Comparison of ENCODE assay signal across 8 mouse cellular contexts in genomic region chr16:37109285-37109684, GRCm38 (mm10).
DNase-seq lines count a peak whose midpoint lies in the region; ATAC-seq and TF ChIP-seq lines count a peak whose summit lies in the region.

No protein-coding gene starts in this region.

- H3K27me3 ChIP-seq in cerebellum, adult 2 months (ENCODE audit: control insufficient read depth, insufficient read depth, low read length), result no peaks in the 10 kb centered on the region
- H3K27me3 ChIP-seq in lung, embryonic 14.5 days (ENCODE audit: insufficient read depth, low read length), result no peaks in the 10 kb centered on the region

- H3K4me3 ChIP-seq in cerebellum, adult 2 months (replicated peaks; ENCODE audit: insufficient read depth, low read depth, low read length), result no peak overlapping the region
- H3K4me3 ChIP-seq in lung, embryonic 14.5 days (ENCODE audit: low read depth, low read length), result no peak overlapping the region

- H3K9ac ChIP-seq in lung, embryonic 14.5 days, result no peak overlapping the region

- peaks cover 4% of the 10 kb centered on the region for H3K4me1 ChIP-seq in cerebellum, adult 2 months (ENCODE audit: control insufficient read depth, insufficient read depth, low read length)
- no peaks in the 10 kb centered on the region for H3K4me1 ChIP-seq in lung, embryonic 14.5 days (ENCODE audit: insufficient read depth)

- TF ChIP-seq CTCF in cerebellum, adult 2 months (IDR thresholded peaks at IDR 0.05; ENCODE audit: borderline replicate concordance, insufficient read depth, low read depth, low read length), result peak; percentile 79
- peak; percentile 83 for TF ChIP-seq CTCF in lung, embryonic 14.5 days (IDR thresholded peaks at IDR 0.05; ENCODE audit: low read depth)

- no peak overlapping the region for H3K27ac ChIP-seq in cerebellum, adult 2 months (ENCODE audit: insufficient read depth, low read length)
- H3K27ac ChIP-seq in lung, embryonic 14.5 days (ENCODE audit: low read depth), result no peak overlapping the region

- DNase-seq in thymus, postnatal 14 days, result peak; percentile 16
- DNase-seq in thymus, postnatal 25 days, result no peak
- DNase-seq in cerebellum, adult 2 months, result peak; percentile 52 to 81
- DNase-seq in frontal cortex, adult 2 months (ENCODE audit: extremely low spot score in 1 of 2, low spot score in 1 of 2), result peak; percentile 34 to 75
- peak; percentile 8 to 22 for DNase-seq in kidney, adult 8-10 months
- peak; percentile 87 for DNase-seq in lung, embryonic 14.5 days
- peak; percentile 66 for DNase-seq in retina, postnatal 7 days (ENCODE audit: low read depth, low spot score)

- no peaks in the 10 kb centered on the region for H3K36me3 ChIP-seq in lung, embryonic 14.5 days (ENCODE audit: insufficient read depth)

- H3K4me2 ChIP-seq in lung, embryonic 14.5 days, result no peak overlapping the region

- 14% methylated on average over 3 of the region's 3 CpGs for WGBS in cerebellum, adult 2 months
- 25% methylated on average over 3 of the region's 3 CpGs for WGBS in lung, embryonic 14.5 days

- no peak for TF ChIP-seq POLR2A in cerebellum, adult 2 months (IDR thresholded peaks at IDR 0.05; ENCODE audit: borderline replicate concordance, insufficient read depth, low read length)

- ATAC-seq in lung, embryonic 14.5 days (ENCODE audit: insufficient read depth), result peak; percentile 92; the same call in 1 of the 2 replicates
- no peak for ATAC-seq in inflammation-experienced regulatory T-cells, adult 6 months

- H3K9me3 ChIP-seq in lung, embryonic 14.5 days (ENCODE audit: low read depth, low read length), result no peaks in the 10 kb centered on the region
